Mouse (Mus musculus): ENCODE measurements around the gene Fmnl2. TPM values are rescaled to one million over a fixed set of nuclear protein-coding genes. Genes with fewer than 3 reads are reported as not detected.

Gene Fmnl2
- polyA plus RNA-seq, 1 experiment, result 1.3 TPM

GRCm38 (mm10) chr2:52864635-52865034, 7.0 kb downstream of the Fmnl2 start:
- H3K36me3 ChIP-seq (ENCODE audit: control insufficient read depth, insufficient read depth, low read length), result no peaks in the 10 kb centered on the region

GRCm38 (mm10) chr2:52866151-52866550, 8.5 kb downstream of the Fmnl2 start:
- Histone ChIP-seq H3K36me3 (ENCODE audit: control insufficient read depth, insufficient read depth, low read length) (no peaks in the 10 kb centered on the region), H3K27ac (ENCODE audit: control insufficient read depth, insufficient read depth, low read depth, low read length) (no peak overlapping the region), H3K4me1 (ENCODE audit: control insufficient read depth, insufficient read depth, low read length) (no peaks in the 10 kb centered on the region)

More at GRCm38 (mm10) chr2:52864635-52865034, 7.0 kb downstream of the Fmnl2 start:
- Histone ChIP-seq H3K4me3 (ENCODE audit: control insufficient read depth, low read depth, low read length) (no peak overlapping the region), H3K27ac (ENCODE audit: control insufficient read depth, insufficient read depth, low read depth, low read length) (no peak overlapping the region), H3K27me3 (ENCODE audit: control insufficient read depth, insufficient read depth, low read length) (no peaks in the 10 kb centered on the region), H3K4me1 (ENCODE audit: control insufficient read depth, insufficient read depth, low read length) (no peaks in the 10 kb centered on the region; the same call in 1 of the 2 replicates)
- TF ChIP-seq POLR2A (IDR thresholded peaks at IDR 0.05; ENCODE audit: control insufficient read depth, low read depth, low read length), result no peak

GRCm38 (mm10) chr2:52867781-52868180, 10.1 kb downstream of the Fmnl2 start:
- Histone ChIP-seq H3K27ac (ENCODE audit: control insufficient read depth, insufficient read depth, low read depth, low read length) (no peak overlapping the region), H3K4me3 (ENCODE audit: control insufficient read depth, low read depth, low read length) (no peak overlapping the region), H3K36me3 (ENCODE audit: control insufficient read depth, insufficient read depth, low read length) (no peaks in the 10 kb centered on the region), H3K27me3 (ENCODE audit: control insufficient read depth, insufficient read depth, low read length) (no peaks in the 10 kb centered on the region), H3K4me1 (ENCODE audit: control insufficient read depth, insufficient read depth, low read length) (no peaks in the 10 kb centered on the region)
- no peak for TF ChIP-seq CTCF (IDR thresholded peaks at IDR 0.05; ENCODE audit: control insufficient read depth, insufficient read depth, insufficient replicate concordance, low read depth, low read length)
- no peak for TF ChIP-seq POLR2A (IDR thresholded peaks at IDR 0.05; ENCODE audit: control insufficient read depth, low read depth, low read length)

More at GRCm38 (mm10) chr2:52866151-52866550, 8.5 kb downstream of the Fmnl2 start:
- TF ChIP-seq POLR2A (IDR thresholded peaks at IDR 0.05; ENCODE audit: control insufficient read depth, low read depth, low read length), result no peak
- no peak for TF ChIP-seq CTCF (IDR thresholded peaks at IDR 0.05; ENCODE audit: control insufficient read depth, insufficient read depth, insufficient replicate concordance, low read depth, low read length)
- H3K4me3 ChIP-seq (ENCODE audit: control insufficient read depth, low read depth, low read length), result no peak overlapping the region
- no peaks in the 10 kb centered on the region for H3K27me3 ChIP-seq (ENCODE audit: control insufficient read depth, insufficient read depth, low read length)

- no peak overlapping the region for H3K4me3 ChIP-seq (ENCODE audit: control insufficient read depth, low read depth, low read length)
- no peaks in the 10 kb centered on the region for H3K4me1 ChIP-seq (ENCODE audit: control insufficient read depth, insufficient read depth, low read length)
- no peaks in the 10 kb centered on the region for H3K36me3 ChIP-seq (ENCODE audit: control insufficient read depth, insufficient read depth, low read length)
- no peaks in the 10 kb centered on the region for H3K27me3 ChIP-seq (ENCODE audit: control insufficient read depth, insufficient read depth, low read length)
- TF ChIP-seq CTCF (IDR thresholded peaks at IDR 0.05; ENCODE audit: control insufficient read depth, insufficient read depth, insufficient replicate concordance, low read depth, low read length), result no peak
- TF ChIP-seq POLR2A (IDR thresholded peaks at IDR 0.05; ENCODE audit: control insufficient read depth, low read depth, low read length), result no peak
- no peak overlapping the region for H3K27ac ChIP-seq (ENCODE audit: control insufficient read depth, insufficient read depth, low read depth, low read length)
Measured at GRCm38 (mm10) chr2:52868181-52868580, 10.5 kb downstream of the Fmnl2 start.

- TF ChIP-seq CTCF (IDR thresholded peaks at IDR 0.05; ENCODE audit: control insufficient read depth, insufficient read depth, insufficient replicate concordance, low read depth, low read length) (no peak), POLR2A (IDR thresholded peaks at IDR 0.05; ENCODE audit: control insufficient read depth, low read depth, low read length) (no peak)
- Histone ChIP-seq H3K27me3 (ENCODE audit: control insufficient read depth, insufficient read depth, low read length) (no peaks in the 10 kb centered on the region), H3K36me3 (ENCODE audit: control insufficient read depth, insufficient read depth, low read length) (no peaks in the 10 kb centered on the region), H3K27ac (ENCODE audit: control insufficient read depth, insufficient read depth, low read depth, low read length) (no peak overlapping the region), H3K4me1 (ENCODE audit: control insufficient read depth, insufficient read depth, low read length) (no peaks in the 10 kb centered on the region), H3K4me3 (ENCODE audit: control insufficient read depth, low read depth, low read length) (no peak overlapping the region)
Measured at GRCm38 (mm10) chr2:52872636-52873035, 15.0 kb downstream of the Fmnl2 start.

GRCm38 (mm10) chr2:52873276-52874063, 15.8 kb downstream of the Fmnl2 start:
- Histone ChIP-seq H3K4me3 (ENCODE audit: control insufficient read depth, low read depth, low read length) (no peak overlapping the region), H3K27me3 (ENCODE audit: control insufficient read depth, insufficient read depth, low read length) (no peaks in the 10 kb centered on the region), H3K4me1 (ENCODE audit: control insufficient read depth, insufficient read depth, low read length) (no peaks in the 10 kb centered on the region), H3K36me3 (ENCODE audit: control insufficient read depth, insufficient read depth, low read length) (no peaks in the 10 kb centered on the region), H3K27ac (ENCODE audit: control insufficient read depth, insufficient read depth, low read depth, low read length) (no peak overlapping the region)
- TF ChIP-seq POLR2A (IDR thresholded peaks at IDR 0.05; ENCODE audit: control insufficient read depth, low read depth, low read length), result no peak
- TF ChIP-seq CTCF (IDR thresholded peaks at IDR 0.05; ENCODE audit: control insufficient read depth, insufficient read depth, insufficient replicate concordance, low read depth, low read length), result no peak

GRCm38 (mm10) chr2:52874721-52875120, 17.1 kb downstream of the Fmnl2 start:
- TF ChIP-seq CTCF (IDR thresholded peaks at IDR 0.05; ENCODE audit: control insufficient read depth, insufficient read depth, insufficient replicate concordance, low read depth, low read length), result no peak
- no peak for TF ChIP-seq POLR2A (IDR thresholded peaks at IDR 0.05; ENCODE audit: control insufficient read depth, low read depth, low read length)

More at GRCm38 (mm10) chr2:52874721-52875120, 17.1 kb downstream of the Fmnl2 start:
- H3K36me3 ChIP-seq (ENCODE audit: control insufficient read depth, insufficient read depth, low read length), result no peaks in the 10 kb centered on the region
- no peaks in the 10 kb centered on the region for H3K4me1 ChIP-seq (ENCODE audit: control insufficient read depth, insufficient read depth, low read length)
- H3K27ac ChIP-seq (ENCODE audit: control insufficient read depth, insufficient read depth, low read depth, low read length), result no peak overlapping the region
- H3K4me3 ChIP-seq (ENCODE audit: control insufficient read depth, low read depth, low read length), result no peak overlapping the region
- no peaks in the 10 kb centered on the region for H3K27me3 ChIP-seq (ENCODE audit: control insufficient read depth, insufficient read depth, low read length)

Data from testis, adult 2 months (tissue).